Mouse (Mus musculus): Measurements from ENCODE around the gene Abhd8.

The Abhd8 gene

DNA sequence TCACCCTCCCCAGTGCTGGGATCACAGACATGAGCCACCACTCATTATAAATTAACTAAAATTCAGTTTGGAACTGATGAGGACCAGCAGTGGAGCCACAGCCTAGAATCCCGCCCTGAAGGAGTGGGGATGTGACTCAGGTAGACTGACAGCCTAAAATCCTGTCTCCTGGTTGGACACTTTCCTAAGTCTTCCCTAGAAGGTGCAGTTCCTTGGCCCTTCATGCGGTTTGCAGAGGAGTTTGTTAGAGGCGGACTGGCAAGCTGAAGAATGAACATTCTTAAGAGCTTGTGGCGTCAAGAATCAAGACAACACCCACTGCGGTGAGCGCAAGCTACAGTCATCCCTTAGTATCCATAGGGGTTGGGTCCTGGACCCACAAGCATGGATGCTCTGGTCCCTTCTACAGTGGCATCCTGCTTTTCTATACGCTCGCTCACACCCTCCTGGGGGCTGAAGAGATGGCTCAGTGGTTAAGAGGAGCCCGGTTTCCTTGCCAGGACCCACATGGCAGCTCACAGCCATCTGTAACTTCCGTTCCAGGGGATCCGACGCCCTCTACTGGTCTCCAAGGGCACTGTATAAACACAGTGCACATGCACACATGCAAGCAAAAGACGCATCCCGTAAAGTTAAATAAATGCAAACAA lies 13.9 kb upstream of the Abhd8 start:
- DNase-seq, result no peak

DNA sequence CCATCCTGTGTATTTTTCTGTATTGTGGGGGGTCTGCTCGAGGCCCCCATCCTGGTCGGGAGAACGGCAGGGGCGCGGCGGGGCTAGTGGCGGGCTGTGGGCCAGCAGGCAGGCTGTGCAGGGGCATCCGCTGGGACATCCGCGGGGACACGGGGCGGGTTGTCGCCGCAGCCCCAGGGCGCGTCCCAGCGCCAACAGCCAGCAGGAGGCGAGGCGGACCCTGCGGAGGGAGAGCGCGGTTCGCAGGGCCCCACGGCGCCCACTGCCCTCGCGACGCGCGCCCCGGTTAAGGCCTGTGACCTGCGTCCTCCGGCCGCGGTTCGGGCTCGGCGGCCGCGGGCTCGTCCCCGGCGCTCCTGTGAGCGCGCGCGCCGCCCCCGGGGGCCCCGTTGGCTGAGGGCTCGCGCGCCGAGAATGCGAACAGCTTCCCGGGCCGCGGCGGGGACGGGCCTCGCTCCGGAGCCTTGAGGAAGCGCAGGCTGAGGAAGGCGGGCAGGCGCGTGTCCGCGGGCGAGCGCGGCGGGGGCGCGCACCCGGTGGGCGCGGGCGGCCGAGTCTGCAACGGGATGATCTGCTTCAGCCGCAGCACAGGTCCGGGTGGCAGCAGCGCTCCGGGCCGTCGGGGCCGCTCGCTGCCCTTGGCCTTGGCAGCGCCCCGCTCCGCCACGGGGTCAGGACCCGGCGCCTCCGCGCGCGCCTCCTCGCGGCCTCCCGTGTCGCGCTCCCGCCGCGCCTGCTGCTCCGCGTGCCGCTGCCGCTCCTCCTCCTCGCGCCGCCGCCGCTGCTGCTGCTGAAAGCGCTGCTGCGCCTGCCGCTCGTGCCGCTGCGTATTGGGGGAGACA lies 12.9 kb upstream of the Abhd8 start:
- peak; percentile 85 for DNase-seq

DNA sequence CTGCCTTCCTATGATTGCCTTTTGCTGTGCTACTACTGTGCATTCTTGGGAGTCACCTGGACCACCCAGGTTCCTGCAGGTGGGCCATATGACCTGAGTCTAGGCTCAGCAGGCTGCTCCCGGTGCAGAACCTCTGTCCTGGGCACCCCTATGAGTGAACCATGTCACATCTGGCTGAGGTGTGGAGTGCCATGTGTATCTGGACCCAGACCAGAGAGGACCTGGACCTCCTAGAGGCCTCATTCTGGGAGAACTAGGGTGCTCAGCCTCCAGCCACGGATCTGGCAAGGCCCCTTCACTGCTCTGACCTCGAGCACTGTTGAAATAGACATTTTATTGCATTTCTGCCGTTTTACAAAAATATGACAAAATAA lies 12.2 kb upstream of the Abhd8 start:
- DNase-seq, result no peak

DNA sequence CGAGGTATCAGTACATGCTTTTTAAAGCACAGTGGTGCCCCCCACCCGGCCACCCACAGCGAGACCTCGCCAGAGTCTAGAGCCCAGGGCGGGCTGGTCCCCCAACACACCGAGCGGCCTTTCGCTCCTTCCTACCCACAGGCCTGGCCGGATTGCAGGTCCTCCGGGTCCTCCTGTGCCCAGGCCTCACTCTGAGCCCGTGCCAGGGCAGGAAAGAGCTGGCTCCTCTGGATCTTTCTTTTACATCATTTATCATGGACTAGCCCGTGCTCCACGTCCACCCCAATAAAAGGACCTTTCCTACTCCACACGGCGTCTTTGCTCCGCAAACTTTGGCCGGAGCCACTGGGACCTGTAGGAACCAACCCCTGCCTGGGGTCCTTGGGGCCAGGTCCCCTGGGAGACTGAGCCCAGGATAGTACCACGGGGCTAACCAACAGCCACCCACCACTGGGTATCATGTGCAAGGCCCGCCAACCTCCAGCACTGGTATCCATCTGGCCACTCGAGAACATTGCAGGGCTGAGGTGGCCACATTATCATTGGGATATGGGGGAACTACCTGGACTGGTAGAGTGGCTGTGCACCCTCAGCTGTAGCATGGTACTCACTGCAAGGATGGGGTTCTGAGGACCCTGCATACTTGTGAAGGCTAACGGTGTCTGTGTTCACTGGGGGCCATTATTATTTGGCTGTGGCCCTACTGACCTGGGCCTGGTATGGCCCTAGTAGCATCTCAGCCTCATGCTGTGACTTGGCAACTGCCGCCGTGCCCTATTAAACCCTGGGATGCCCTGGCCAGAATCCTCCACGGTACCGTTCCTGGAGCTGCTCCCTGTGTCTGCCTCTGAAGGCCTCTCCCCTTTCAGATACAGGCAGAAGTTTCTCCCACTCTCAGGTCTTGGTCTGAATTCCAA lies 11.6 kb upstream of the Abhd8 start:
- peak; percentile 66 for DNase-seq

DNA sequence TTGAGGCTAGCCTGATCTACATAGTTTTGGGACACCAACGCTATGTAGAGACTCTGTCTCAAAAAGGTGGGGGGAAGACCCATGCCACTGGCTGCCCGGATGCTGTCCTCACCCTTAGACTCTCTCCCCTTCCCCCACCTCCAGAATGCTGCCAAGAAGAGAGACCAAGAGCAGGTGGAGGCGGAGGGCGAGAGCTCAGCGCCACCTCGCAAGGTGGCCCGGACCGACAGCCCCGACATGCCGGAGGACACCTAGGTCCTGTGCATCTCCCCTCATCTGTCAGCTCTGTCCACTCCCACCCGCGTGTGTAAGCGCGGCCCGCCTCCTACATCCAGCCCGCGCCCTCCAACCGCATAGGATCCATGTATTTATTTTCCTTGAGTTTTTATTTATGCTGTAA lies 10.9 kb upstream of the Abhd8 start:
- DNase-seq, result no peak

DNA sequence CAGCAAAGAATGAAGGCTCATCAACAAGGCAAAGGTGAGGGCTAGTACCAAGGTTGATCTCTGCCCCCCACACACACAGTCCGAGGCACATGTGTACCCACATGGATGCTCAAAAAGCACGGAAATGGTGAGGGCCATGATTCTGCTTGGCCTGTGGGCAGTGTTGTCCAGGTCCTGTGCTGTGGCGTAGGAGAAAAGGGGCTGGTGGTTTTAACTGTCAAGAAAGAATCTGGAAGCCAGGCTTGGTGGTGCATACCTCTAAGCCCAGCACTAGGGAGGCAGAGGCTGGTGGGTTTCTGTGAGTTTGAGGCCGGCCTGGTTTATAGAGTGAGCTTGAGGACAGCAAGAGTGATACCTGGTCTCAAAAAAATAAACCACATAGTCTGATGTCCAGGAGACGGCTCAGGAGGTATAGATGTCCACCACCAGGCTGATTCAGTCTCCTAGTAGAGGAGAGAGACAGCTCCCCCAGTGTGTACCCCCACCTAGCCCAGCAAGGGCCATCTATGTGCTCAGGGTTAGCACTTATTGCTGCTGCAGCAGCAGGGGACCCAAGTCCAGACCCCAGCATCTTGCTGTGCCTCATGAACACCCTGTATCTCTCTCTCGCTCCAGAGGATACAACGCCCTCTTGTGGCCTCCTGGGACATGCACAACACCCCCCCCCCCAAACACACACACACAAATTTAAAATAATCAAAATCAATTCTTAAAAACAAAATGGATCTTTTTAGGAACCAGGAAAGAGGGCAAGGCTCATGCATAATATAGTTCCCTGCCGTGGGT lies 9.3 kb upstream of the Abhd8 start:
- DNase-seq, result peak; percentile 6

DNA sequence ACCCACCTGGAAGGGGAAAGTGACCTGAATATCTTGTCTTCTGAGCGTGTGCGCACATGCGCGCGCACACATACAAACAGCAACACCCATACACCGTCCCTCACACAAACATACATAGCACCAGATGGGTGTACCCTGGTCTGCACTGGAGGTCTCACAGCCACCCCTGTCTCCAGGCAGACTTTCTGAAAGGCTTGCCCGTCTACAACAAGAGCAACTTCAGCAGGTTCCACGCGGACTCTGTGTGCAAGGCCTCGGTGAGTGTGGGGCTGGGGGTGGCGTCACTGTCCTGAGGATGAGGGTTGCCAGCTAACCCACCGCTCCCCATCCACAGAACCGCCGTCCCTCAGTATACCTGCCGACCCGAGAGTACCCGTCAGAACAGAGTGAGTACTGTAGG lies 8.4 kb upstream of the Abhd8 start:
- DNase-seq, result no peak

DNA sequence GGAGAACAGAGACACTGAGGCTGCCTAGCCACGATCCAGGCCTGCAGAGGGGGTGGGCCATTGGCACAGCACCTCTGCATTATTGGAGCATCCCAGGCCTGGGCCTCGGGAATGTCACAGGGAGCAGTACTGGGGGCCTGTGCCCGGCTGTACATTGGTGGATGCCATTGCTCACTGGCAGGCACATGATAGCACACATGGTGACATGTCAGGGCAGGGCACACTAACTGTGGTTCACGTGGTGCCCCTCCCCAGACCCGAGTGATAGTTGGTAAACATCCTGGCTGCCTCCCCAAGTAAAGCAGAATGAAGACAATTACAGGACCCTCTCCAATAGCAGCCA lies 7.4 kb upstream of the Abhd8 start:
- DNase-seq, result peak; percentile 28

DNA sequence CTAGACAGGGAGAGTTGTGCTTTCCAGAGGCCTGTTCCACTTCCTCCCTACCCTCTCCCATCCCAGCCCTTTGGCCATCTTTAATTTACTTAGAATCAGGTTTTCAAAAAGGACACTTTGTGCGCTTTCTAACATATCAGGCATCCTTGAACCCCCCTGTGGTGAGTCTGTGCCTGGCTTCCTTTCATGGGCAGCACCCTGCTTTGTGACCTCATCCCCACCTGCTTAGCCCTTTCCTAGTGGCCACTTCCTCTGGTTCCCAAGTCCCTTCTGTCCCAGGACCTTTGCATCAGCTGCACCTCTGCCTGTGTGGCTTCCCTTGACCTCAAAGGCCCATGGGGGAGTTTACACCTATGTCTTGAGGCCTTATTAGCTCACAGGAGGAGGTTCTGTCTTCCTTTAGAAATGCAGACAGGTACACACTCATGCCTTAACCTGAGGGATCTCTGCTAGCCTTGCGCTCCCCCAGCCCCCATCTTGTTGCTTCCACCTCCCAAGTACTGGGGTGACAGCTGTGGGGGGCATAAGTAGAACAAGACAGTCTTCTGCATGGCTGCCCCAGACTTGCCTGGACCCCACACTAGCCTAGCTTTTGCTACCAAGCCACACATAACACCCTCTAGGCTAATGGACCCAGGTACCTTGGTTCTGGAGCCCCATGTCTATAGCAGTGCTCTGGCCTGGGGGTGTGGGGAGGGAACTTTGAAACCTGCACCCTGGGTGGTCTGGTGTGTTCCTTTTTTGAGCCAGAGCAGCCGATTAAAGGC lies 6.9 kb upstream of the Abhd8 start:
- DNase-seq, result peak; percentile 37

DNA sequence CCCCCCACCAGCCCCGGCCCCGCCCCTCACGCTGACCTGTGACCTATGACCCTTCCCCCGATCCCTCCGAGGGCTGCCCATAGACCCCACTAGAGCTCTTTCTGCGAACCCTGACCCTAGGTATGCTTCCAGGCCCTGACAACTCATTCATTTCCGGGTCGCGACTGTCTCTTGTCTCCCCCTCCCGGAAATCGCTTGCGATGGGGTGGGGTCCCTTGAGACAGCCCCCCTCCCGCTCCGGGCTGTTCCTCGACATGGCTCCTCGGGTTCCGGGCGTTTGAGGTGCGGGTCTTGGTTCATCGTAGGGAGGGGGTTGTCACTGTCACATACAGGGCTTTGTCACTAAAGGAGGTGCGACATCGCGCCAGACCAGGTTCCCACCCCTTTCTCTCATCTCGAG lies 6.0 kb upstream of the Abhd8 start:
- peak; percentile 61 for DNase-seq

DNA sequence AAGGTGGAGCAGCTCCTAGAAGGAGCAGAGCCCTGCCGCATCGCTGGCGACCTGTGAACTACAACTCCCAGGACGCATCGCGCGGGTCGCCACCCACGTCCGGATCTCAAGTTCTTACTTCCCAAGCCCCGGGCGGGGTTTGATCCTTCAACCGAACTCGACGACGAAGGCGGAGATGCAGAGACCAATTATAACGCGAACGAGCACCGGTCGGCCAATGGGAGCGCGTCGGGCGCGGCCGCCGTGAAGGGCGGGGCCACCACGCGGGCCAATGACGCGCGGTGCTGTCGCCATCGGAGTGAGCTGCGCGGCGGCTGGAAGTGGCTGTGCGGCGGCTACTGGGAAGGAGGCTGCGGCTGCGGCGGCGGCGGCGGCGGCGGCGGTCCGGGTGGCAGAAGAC lies 5.5 kb upstream of the Abhd8 start, which contains the start of gene Dda1:
Dda1 (plus strand) TSS at position 284 of the 400 bp plus-strand sequence.
- peak; percentile 97 for DNase-seq

DNA sequence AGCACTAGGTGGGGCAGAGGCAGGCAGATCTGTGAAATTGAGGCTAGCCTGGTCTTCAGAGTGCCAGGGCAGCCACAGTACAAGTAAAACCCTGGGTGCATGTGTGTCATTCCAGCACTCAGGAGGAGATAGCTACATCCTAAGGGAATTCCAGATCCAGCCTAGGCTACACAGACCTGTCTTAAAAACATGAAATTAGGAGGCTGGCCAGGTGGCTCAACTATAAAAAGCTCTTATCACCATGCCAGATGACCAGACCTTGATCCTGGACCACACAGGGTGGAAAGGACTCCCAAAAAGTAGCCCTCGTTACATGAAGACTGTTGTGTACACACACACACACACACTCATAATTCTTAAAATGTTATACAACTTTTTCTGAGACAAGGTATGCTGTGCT lies 4.5 kb upstream of the Abhd8 start:
- DNase-seq, result peak; percentile 15

DNA sequence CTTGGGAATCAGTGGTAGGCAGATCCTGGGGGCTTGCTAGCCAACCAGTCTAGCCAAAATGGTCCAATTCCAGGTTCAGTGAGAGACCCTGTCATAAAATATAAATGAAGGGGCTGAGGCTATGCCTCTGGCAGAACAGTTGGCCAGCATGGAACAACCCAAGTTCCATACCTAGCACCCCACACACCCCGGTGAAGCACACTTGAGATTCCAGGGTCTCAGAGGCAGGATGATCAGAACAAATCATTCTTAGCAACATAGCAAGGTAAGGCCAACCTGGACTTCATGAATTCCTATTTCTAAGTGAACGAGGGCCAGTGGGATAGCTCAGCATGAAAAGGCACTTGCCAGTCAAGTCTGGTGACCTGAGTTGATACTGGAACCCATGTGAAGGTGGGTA lies 3.7 kb upstream of the Abhd8 start:
- DNase-seq, result peak; percentile 14

DNA sequence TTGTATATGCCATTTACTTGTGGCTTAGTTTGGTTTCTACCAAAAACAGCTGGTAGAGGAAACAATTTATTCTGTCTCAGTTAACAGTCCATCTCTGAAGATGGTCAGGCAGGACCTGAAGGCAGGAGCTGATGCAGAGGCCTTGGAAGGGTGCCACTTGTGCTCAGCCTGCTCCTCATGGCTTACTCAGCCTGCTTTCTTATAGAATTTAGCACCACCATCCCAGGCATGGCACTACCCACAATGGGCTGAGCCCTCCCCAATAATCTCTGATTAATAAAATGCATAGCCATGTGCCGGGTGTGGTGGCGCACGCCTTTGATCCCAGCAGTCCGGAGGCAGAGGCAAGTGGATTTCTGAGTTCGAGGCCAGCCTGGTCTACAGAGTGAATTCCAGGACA lies 2.7 kb upstream of the Abhd8 start:
- DNase-seq, result peak; percentile 46

DNA sequence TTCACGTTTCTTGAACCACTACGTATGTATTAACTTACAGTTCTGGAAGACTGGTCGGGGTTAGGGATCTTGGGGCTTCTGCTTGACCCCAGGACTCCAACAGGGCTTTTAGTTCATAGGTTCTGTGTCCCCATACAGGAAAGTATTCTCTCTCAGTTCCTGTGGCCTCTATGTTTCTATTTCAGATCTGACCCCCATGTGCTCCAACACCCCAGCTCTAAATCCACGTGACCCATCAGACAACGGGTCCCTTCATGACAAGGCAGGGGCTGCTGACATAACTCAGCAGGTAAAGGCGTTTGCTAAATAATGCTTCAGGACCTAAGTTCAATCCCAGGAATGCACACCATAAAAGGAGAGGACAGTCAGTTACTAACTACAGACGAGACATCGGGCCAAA lies 2.3 kb upstream of the Abhd8 start:
- peak; percentile 24 for DNase-seq

DNA sequence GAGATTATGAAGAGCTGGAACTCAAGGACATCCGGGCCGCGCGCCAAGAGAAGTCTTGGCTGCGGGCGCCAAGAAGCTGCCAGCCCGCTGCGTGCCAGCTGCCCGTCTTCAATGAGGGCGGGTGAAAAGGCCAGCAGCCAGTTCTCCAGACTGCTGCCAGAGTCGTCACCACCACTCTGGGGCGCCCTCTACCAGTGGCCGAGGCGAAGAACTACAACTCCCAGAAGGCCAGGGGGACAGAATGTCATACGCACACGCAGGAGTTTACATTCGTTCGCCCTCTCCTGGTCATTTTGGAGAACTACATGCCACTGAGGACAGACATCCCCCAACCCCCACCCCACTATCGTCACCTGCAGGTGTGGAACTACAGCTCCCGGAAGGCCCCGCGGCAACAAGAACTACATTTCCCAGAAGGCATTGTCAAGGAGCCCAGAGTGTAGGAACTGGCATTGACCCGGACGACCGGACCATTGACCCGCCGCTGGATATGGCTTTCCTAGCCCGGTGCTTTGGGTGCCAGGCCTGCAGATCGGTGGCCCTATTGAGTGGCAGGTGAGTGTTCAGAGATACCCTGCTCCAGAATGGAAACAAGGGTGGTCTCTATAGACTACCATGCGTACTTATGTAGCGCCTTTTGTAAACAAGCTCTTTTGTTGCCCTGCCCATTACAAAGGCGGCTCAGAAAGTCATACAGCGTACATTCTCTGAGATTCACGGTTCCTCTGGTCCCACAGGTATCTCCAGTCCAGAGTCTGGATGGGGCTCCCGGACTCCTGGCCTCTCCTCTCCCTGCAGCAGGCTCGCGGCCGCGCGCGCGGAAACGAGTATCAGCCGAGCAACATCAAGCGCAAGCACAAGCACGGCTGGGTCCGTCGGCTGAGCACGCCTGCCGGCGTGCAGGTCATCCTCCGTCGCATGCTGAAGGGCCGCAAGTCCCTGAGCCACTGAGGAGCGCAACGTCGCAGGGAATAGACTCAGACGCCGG lies 1.4 kb upstream of the Abhd8 start, which contains the start of gene Mrpl34:
Mrpl34 (plus strand) TSS at position 447 of the 988 bp plus-strand sequence.
- peak; percentile 99 for DNase-seq

DNA sequence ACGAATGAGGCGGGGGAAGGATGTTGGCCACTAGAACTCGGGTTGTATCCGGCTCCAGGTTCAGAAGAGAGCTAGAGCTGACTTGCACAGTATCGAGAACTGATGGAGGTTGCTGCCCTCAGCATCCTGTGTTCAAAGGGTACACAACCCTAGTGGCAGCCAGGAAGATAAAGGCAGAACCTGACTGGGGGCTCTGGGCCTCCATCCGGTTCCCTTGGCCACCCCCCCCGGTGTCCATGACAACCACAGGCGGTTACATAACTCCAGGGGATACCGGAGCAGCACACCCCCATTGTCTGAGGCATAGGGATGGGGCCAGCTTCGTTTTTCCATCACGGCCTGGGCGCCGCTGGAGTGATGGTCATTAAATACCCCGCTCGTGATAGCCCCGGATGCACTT lies 669 bp downstream of the Abhd8 start:
- peak; percentile 75 for DNase-seq

DNA sequence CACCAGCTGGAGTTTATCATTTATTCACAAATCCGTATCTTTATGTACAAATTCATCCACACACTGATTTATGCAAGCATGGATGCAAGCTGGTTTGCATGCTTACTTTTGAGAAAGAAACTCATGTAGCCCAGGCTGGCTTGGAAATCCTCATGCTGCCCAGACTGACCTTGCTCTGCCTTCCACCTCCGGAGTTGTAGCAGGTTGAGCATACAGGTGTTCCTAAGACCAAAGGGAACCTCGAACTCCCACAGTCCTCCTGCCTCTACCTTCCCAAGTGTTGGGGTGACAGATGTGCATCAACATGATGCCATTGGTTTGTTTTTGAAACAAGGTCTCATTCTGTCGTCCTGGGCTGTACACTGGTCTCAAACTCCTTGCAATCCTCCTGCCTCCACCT lies 1.3 kb downstream of the Abhd8 start:
- peak; percentile 28 for DNase-seq

DNA sequence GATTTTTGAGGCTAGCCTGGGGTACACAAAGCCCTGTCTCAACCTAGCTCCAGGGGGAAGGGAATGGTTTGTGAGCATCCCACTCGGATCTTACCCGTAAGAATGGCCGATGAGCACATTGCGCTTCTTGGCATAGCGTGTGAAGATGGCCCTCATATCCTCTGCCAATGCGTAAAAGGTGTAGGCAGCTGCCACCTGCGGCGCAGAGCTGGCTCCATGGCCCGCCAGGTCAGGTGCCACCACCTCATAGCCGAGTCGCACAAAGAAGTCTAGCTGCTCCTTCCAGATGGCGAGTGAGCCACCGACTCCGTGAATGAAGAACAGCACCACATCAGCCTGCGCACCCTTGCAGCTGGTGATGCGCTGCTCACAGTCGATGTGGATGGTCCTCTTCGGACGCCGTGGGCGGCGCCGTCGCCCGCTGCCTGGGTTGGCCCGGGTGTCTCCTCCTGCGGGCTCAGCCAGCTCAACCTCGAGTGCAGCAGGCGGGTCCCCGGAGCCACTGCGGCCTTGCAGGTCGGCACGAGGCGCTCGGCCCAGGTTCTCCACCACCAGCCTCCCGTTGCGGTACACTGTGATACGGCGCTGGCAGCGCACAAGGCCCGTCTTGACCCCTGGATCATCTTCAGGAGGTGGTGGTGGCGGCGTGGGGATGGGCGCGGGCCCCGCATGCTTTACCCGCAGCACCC lies 2.2 kb downstream of the Abhd8 start:
- DNase-seq, result peak; percentile 48

DNA sequence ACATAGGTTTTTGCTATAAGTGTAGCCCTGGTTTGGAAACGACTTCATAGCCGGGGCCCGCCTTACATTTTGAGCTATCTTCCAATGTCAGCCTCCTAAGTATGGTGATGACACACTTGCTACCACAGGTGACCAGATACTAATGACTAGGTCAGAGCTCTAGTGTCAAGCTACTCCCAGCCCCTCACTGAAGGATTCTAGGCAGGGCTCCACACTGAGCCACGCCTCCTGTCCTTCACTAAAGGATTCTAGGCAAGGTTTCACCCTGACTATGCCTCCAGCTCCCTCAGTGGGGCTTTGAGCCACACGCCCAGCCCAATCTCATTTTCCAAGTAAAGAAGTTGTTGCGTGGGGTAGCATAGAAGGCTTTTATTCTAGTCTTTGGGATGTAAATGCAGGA lies 2.7 kb downstream of the Abhd8 start:
- no peak for DNase-seq
